Mouse (Mus musculus): ENCODE results near the gene Filip1.

Gene Filip1

GRCm38 (mm10) chr9:79893841-79894612 is 118.6 kb downstream of the Filip1 start:
- DNase-seq, result no peak

- no peak for DNase-seq
Measured at GRCm38 (mm10) chr9:79892183-79892582, 120.5 kb downstream of the Filip1 start.

GRCm38 (mm10) chr9:79890488-79890887 is 122.2 kb downstream of the Filip1 start:
- no peak for DNase-seq

- no peak for DNase-seq
Measured at GRCm38 (mm10) chr9:79889132-79889531, 123.5 kb downstream of the Filip1 start.

- no peak for DNase-seq
Measured at GRCm38 (mm10) chr9:79885244-79886210, 127.1 kb downstream of the Filip1 start.

GRCm38 (mm10) chr9:79883139-79883538 is 129.5 kb downstream of the Filip1 start:
- no peak for DNase-seq

GRCm38 (mm10) chr9:79880031-79880430 is 132.6 kb downstream of the Filip1 start:
- DNase-seq, result no peak

GRCm38 (mm10) chr9:79875522-79876131 is 137.0 kb downstream of the Filip1 start:
- no peak for DNase-seq

GRCm38 (mm10) chr9:79872598-79872997 is 140.1 kb downstream of the Filip1 start:
- no peak for DNase-seq

GRCm38 (mm10) chr9:79869512-79869911 is 143.1 kb downstream of the Filip1 start:
- DNase-seq, result no peak

- DNase-seq, result no peak
Measured at GRCm38 (mm10) chr9:79865998-79866397, 146.7 kb downstream of the Filip1 start.

GRCm38 (mm10) chr9:79862544-79862943 is 150.1 kb downstream of the Filip1 start:
- DNase-seq, result no peak

GRCm38 (mm10) chr9:79847099-79847498 is 165.6 kb downstream of the Filip1 start:
- no peak for DNase-seq

GRCm38 (mm10) chr9:79842615-79843014 is 170.0 kb downstream of the Filip1 start:
- no peak for DNase-seq

GRCm38 (mm10) chr9:79842028-79842427 is 170.6 kb downstream of the Filip1 start:
- DNase-seq, result no peak

- DNase-seq, result no peak
Measured at GRCm38 (mm10) chr9:79831294-79831693, 181.4 kb downstream of the Filip1 start.

GRCm38 (mm10) chr9:79830874-79831273 is 181.8 kb downstream of the Filip1 start:
- DNase-seq, result no peak

- DNase-seq, result no peak
Measured at GRCm38 (mm10) chr9:79829842-79830800, 182.5 kb downstream of the Filip1 start.

- DNase-seq, result no peak
Measured at GRCm38 (mm10) chr9:79827072-79827471, 185.6 kb downstream of the Filip1 start.

- no peak for DNase-seq
Measured at GRCm38 (mm10) chr9:79825526-79825925, 187.1 kb downstream of the Filip1 start.

GRCm38 (mm10) chr9:79823856-79824255 is 188.8 kb downstream of the Filip1 start:
- no peak for DNase-seq

- no peak for DNase-seq
Measured at GRCm38 (mm10) chr9:79823438-79823837, 189.2 kb downstream of the Filip1 start.

All from right cerebral cortex, postnatal 25 days (tissue).